Mouse (Mus musculus) kidney, adult 2 months (tissue): Measurements from ENCODE around the gene Hist1h2bn.

Experiments
- CTCF ChIP-seq: fragments of 200-500 bp; conservative IDR thresholded peaks from 2 replicates; pipeline ENCODE4 v1.5.1; 2011; ENCODE audit warnings: low read depth, mild to moderate bottlenecking, control low read depth, low read length, moderate library complexity, mixed read lengths; ENCODE audit not compliant: insufficient read depth, insufficient read length
- POLR2A ChIP-seq: fragments of 200-500 bp; IDR thresholded peaks from one replicate; pipeline ENCODE4 v1.6.1; 2011; ENCODE audit warnings: low read depth, low read length, control low read depth

DNA sequence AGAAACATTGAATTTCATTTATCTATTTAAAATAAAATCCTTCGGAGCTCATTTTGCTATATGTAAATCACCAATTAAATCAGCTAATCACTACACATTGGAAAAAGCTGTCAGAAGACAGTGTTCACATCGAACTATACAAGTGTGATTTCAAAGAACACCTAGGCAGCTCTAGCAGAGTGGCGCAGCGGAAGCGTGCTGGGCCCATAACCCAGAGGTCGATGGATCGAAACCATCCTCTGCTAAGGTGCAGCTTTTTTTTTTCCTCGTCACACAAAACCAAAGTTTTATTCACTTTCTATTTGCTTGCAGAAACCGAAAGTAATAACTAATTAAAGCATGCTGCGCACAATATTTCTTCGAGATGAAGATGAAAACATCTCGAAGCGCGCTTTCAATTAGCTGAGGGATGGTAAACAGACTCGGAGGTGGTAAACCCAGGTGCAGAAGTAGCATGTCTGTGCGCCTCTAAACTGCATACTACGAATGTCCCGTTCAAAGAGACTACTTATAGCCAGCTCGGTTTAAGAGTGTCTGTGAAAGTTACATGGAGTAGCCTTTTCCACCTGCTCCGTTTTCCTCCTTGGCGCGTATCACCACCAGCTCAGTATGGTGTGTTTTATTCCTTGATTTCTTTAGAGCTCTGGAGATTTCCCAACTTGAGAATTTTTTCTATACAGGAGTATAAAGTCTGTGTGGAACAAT, 43.0 kb upstream of the Hist1h2bn start:
- TF ChIP-seq CTCF (no peak), POLR2A (no peak)
